Mouse (Mus musculus) ES-Bruce4 (cell line): ENCODE measurements at regions not wholly inside any gene's neighbourhood (a gene's known extent, or its start where the extent isn't known, plus 50 kb on each side); places are given as distances from the start of the nearest gene placed in this dataset.

Experiments
- H3K27ac ChIP-seq: 2 replicates; pipeline ENCODE4 v1.5.1; 2012; ENCODE audit warnings: low read length, inconsistent platforms; ENCODE audit not compliant: insufficient read depth
- H3K27me3 ChIP-seq: 2 replicates; pipeline ENCODE4 v1.6.1; 2012; ENCODE audit warnings: mild to moderate bottlenecking, low read length, inconsistent platforms; ENCODE audit not compliant: control insufficient read depth, poor library complexity, insufficient read depth, severe bottlenecking
- H3K36me3 ChIP-seq: 2 replicates; pipeline ENCODE4 v1.6.1; 2012; ENCODE audit warnings: inconsistent platforms, mild to moderate bottlenecking, low read length, moderate library complexity; ENCODE audit not compliant: control insufficient read depth, poor library complexity, insufficient read depth, severe bottlenecking
- H3K4me1 ChIP-seq: one replicate; pipeline ENCODE4 v1.8.1; 2011; ENCODE audit warnings: low read length; ENCODE audit not compliant: control insufficient read depth, insufficient read depth
- H3K4me3 ChIP-seq: 2 replicates; pipeline ENCODE4 v1.5.1; 2011; ENCODE audit warnings: low read depth, mild to moderate bottlenecking, low read length
- H3K9ac ChIP-seq: 2 replicates; pipeline ENCODE4 v1.6.1; 2012; ENCODE audit warnings: low read depth, mild to moderate bottlenecking, inconsistent platforms; ENCODE audit not compliant: poor library complexity, severe bottlenecking
- H3K9me3 ChIP-seq: replicated peaks from 2 replicates; pipeline ENCODE4 v1.6.1; 2012; ENCODE audit warnings: mild to moderate bottlenecking, low read length, inconsistent platforms; ENCODE audit not compliant: control insufficient read depth, poor library complexity, insufficient read depth, severe bottlenecking
- CTCF ChIP-seq: IDR thresholded peaks from one replicate; pipeline ENCODE4 v1.8.1; 2011; ENCODE audit warnings: low read depth, low read length
- EP300 ChIP-seq: IDR thresholded peaks from 2 replicates; pipeline ENCODE4 v1.6.1; 2011; ENCODE audit warnings: low read depth, low read length; ENCODE audit not compliant: insufficient read depth
- POLR2A ChIP-seq: IDR thresholded peaks from one replicate; pipeline ENCODE4 v1.8.1; 2011; ENCODE audit warnings: low read length; ENCODE audit not compliant: insufficient read depth

DNA sequence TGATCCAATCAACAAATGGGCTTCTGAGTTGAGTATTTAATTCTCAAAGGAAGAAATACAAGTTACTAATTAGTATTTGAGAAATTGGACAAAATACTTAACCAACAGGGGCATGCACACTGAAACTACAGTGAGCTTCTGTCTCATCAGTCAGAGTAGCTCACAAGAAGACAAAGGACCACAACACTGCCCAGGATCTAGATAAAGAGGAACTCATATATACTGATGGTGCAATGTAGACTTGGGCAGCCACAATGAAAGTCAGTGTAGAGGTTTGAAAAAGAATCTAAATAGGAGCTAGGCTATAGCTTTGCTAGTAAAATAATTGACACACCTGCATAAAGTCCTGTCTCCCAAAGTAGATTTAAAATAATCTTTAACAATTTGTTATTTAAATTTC is 198.5 kb downstream of the Ahr start:
- no peak overlapping the region for H3K27ac ChIP-seq

DNA sequence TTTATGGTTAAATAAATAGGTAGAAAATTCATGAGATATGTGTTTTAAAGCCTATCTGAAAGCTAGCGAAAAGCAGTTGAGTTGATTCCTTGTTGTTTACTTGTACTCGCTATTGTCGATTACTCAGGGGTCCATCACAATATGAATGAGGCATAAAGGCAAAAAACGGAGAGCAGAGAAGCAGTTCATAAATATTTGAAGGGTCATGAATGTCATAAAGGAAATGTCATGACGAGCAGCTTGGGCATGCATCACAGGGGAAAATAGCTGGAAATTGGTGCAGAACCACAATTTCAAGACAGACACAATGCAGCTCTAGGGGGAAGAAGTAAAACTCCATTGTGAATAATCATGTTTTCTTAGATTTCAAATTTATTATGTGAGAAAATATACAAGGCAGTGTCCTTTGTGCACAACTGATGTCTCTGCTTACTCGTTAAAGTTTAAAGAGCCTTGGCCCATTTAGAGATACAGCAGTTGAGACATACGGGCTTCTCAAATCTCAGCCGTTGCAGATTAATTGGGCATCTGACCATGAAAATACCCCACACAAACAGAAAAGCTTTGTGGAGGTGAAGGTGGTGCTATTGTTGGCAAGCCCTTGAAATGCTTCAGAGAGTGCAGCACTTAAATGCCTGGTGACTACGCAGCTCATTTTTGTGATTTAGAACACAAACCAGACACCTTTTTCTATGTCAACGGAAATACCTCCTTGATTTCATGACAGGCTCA is 200.3 kb downstream of the Ahr start:
- Histone ChIP-seq H3K9ac (no peak overlapping the region), H3K27me3 (no peaks in the 10 kb centered on the region), H3K36me3 (no peaks in the 10 kb centered on the region), H3K9me3 (no peaks in the 10 kb centered on the region), H3K4me3 (no peak overlapping the region), H3K27ac (no peak overlapping the region), H3K4me1 (no peaks in the 10 kb centered on the region)
- TF ChIP-seq POLR2A (no peak), CTCF (no peak), EP300 (no peak)

More for the DNA sequence above, 198.5 kb downstream of the Ahr start:
- no peaks in the 10 kb centered on the region for H3K36me3 ChIP-seq
- no peak overlapping the region for H3K4me3 ChIP-seq
- no peaks in the 10 kb centered on the region for H3K27me3 ChIP-seq
- no peaks in the 10 kb centered on the region for H3K4me1 ChIP-seq
- TF ChIP-seq EP300 (no peak), POLR2A (no peak), CTCF (no peak)
- no peak overlapping the region for H3K9ac ChIP-seq
- no peaks in the 10 kb centered on the region for H3K9me3 ChIP-seq

DNA sequence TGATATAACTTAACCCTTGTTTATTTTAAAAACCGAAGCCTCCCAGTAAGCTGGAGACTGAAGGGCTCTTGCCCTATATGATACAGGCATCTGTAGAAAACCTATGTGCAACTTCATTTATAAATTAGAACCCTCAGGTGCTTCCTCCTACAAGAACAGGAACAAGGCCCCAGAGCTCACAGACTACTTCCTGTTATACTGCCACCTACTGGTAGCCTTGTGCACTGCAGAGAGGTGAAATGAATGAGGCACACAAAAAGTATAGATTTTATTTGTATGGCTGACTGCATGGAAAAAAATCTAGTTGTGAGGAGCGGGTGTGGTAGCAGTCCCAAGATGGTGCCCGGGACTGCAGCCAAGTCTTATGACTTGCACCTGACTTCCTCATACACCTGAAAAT is 203.5 kb downstream of the Ahr start:
- no peaks in the 10 kb centered on the region for H3K9me3 ChIP-seq
- H3K4me3 ChIP-seq: no peak overlapping the region
- TF ChIP-seq POLR2A (no peak), CTCF (peak; percentile 2)
- no peak overlapping the region for H3K27ac ChIP-seq
- H3K4me1 ChIP-seq: no peaks in the 10 kb centered on the region
- H3K9ac ChIP-seq: no peak overlapping the region
- no peaks in the 10 kb centered on the region for H3K27me3 ChIP-seq
- no peaks in the 10 kb centered on the region for H3K36me3 ChIP-seq

DNA sequence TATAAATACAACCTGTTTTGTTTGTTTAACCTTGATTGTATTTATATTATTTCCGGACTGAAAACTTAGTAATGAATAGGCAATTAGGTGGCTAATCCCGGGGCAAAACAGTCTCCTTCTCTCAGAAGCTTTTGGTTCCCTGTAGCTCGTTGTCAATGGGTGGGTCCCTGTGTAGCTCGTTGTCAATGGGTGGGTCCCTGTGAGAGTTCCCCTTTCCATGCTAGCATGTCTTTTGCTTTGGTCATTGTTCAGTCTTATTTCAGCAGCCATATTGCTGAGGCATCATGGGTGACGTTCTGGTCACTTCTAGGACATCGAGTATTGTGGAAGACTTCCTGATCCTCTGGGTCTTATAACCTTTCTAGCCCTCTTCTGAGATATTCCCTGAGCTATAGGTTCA is 205.1 kb downstream of the Ahr start:
- no peaks in the 10 kb centered on the region for H3K27me3 ChIP-seq
- no peaks in the 10 kb centered on the region for H3K36me3 ChIP-seq
- TF ChIP-seq EP300 (no peak), CTCF (no peak), POLR2A (no peak)
- no peaks in the 10 kb centered on the region for H3K9me3 ChIP-seq
- H3K4me1 ChIP-seq: no peaks in the 10 kb centered on the region
- no peak overlapping the region for H3K27ac ChIP-seq
- H3K4me3 ChIP-seq: no peak overlapping the region
- no peak overlapping the region for H3K9ac ChIP-seq

DNA sequence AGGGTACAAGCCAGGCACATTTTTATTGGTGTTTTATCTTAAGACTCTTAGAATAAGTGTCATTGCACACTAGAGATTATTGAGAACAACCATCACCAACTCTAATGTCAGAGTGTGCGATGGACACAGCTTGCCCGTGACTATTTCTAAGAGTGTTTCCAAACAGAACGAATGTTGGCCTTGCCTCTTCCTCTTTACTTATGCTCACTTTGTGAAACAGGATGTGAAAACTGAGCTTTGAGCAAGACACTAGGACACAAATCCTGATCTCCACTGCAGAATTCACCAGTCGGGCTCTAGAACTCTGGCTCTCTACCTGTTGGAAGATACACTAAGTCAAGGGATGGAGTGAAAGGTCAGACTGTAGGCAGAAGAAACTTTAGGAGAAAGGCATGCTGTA is 215.3 kb downstream of the Ahr start:
- no peaks in the 10 kb centered on the region for H3K27me3 ChIP-seq
- no peak overlapping the region for H3K27ac ChIP-seq
- H3K36me3 ChIP-seq: no peaks in the 10 kb centered on the region
- no peaks in the 10 kb centered on the region for H3K4me1 ChIP-seq
- no peaks in the 10 kb centered on the region for H3K9me3 ChIP-seq
- no peak for TF ChIP-seq EP300
- no peak for TF ChIP-seq CTCF
- no peak for TF ChIP-seq POLR2A
- no peak overlapping the region for H3K4me3 ChIP-seq
- H3K9ac ChIP-seq: no peak overlapping the region

GRCm38 (mm10) chr12:35317046-35317445 is 217.8 kb downstream of the Ahr start:
- no peaks in the 10 kb centered on the region for H3K9me3 ChIP-seq
- peaks cover 2% of the 10 kb centered on the region for H3K4me1 ChIP-seq
- no peaks in the 10 kb centered on the region for H3K27me3 ChIP-seq
- TF ChIP-seq CTCF: no peak
- no peak for TF ChIP-seq EP300
- TF ChIP-seq POLR2A: no peak
- no peaks in the 10 kb centered on the region for H3K36me3 ChIP-seq
- no peak overlapping the region for H3K4me3 ChIP-seq
- H3K9ac ChIP-seq: no peak overlapping the region
- H3K27ac ChIP-seq: no peak overlapping the region
